Mouse (Mus musculus): ENCODE measurements around the gene Klrb1a.

The Klrb1a gene

GRCm38 (mm10) chr6:128602026-128602425 lies 21.3 kb downstream of the Klrb1a start:
- no peak for DNase-seq (ENCODE audit: low spot score in 2 of 2)

DNA sequence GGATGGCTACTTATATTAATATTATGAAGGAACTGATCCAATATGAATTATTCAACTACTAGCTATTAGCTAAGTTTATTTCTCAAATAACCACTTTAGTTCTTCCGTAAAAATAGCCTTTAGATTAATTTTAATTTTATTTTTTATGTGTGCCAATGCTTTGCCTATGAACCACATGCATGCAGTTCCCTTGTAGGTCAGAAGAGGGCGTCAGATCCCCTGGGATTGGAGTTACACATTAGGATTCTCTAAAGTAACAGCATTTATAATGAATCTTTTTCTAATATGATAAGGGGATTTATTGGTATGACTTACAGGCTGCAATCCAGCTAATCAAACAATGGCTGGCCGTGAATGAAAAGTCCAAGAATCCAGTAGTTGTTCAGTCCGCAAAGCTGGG lies 23.8 kb downstream of the Klrb1a start:
- no peak for DNase-seq (ENCODE audit: low spot score in 2 of 2)

DNA sequence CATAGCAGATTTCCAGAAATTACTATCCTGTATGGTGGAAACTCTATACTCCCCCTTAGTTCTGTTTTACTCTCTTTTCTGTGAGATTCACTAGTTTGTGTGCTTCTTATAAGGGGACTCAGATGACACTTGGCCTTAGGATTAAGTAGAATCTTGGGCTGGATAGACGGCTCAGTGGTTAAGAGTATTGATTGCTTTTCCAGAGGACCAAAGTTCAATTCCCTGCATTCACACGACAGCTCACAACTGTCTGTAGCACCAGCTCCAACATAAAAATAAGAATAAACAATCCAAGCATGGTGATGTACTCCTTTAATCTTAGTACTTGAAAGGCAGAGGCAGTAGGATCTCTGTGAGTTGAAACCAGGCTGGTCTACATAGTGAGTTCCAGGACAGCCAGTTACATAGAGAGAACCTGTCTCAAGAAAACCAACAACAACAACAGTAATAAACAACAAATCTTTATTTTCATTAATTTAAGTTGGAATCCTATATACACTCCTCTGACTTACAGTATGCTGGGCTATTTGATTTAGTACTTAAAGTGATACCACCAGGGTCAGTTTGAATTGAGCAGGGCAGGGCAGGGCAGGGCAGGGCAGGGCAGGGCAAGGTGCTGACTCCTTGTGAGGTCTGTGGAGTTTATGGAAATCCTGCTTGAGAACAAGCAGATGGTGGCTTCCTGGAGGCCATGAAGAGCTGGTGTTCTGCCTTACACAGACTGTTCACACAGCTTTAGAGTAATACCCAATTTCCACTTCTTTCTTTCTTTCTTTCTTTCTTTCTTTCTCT lies 24.9 kb downstream of the Klrb1a start:
- DNase-seq (ENCODE audit: low spot score in 2 of 2): no peak

DNA sequence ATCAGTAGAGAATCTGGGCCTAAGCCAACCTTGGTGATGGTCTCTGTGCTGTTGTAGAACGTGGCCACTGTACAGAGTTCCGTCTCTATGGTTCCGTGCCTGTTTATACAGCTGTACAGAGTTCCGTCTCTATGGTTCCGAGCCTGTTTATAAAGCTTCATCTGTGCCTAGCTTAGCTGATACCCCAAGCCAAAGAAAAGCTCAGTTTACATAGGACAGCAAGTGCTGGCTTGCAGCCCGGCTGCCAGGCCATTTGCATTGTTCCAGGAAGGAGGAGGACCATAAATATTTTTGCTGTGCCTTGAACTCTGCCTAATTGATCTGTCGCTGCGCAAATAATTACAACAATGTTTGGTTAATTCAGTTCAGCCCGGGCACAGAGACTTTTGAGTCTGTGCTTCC lies 26.2 kb downstream of the Klrb1a start:
- DNase-seq (ENCODE audit: low spot score in 2 of 2): peak; percentile 18 to 45

GRCm38 (mm10) chr6:128594651-128595050 lies 28.7 kb downstream of the Klrb1a start:
- no peak for DNase-seq (ENCODE audit: low spot score in 2 of 2)

- DNase-seq (ENCODE audit: low spot score in 2 of 2): no peak
These were observed 33.9 kb downstream of the Klrb1a start for GRCm38 (mm10) chr6:128589426-128589825.

DNA sequence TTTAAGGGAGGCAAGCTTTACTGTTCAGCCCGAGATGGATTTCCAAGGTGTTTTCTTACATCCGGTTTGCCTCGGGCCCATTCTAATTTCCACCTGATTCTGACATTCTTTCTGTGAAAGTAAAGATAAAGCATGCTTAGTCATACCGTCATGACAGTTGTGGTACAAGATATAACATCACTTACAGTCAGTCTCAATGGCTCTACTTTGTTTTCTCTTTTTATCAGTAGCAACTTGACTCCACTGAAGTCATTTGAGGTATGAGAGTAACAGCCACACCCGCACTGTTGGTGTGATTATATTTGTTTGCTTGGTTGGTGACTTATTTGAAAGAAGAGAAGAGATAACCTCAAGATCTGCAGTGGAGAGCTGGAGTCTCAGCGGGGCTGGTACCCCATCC lies 35.7 kb downstream of the Klrb1a start:
- DNase-seq (ENCODE audit: low spot score in 2 of 2): no peak

- no peak for DNase-seq (ENCODE audit: low spot score in 2 of 2)
These were observed 37.6 kb downstream of the Klrb1a start for GRCm38 (mm10) chr6:128585642-128586245.

- no peak for DNase-seq (ENCODE audit: low spot score in 2 of 2)
These were observed 39.2 kb downstream of the Klrb1a start for GRCm38 (mm10) chr6:128584070-128584660.

GRCm38 (mm10) chr6:128581508-128581907 lies 41.8 kb downstream of the Klrb1a start, which contains the start of gene A2ml1:
Gene A2ml1 (minus strand): TSS chr6:128581608.
- no peak for DNase-seq (ENCODE audit: low spot score in 2 of 2)

DNA sequence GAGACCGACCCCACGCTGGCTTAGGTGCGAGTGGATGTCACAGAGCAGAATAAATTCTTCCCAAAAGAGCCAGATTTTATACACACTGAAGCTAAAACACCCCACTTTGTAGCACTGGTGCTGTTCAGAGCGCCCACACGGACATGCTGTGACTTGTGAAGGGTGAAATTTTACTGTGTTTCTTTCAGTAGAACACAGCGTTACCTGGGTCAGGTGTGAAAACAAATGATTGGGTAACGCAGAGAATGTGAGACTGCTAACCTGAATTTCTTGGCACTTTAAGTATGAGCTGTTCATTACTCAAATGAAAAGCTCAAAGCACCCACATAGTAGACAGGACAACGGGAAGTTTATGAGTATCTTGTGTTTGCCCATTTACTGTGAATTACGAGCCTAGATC lies 46.0 kb downstream of the Klrb1a start:
- no peak for DNase-seq (ENCODE audit: low spot score in 2 of 2)

- no peak for DNase-seq (ENCODE audit: low spot score in 2 of 2)
These were observed 56.7 kb downstream of the Klrb1a start for GRCm38 (mm10) chr6:128566589-128566988.
